Comparison of ENCODE assay signal across 8 mouse cellular contexts in the genomic region with DNA sequence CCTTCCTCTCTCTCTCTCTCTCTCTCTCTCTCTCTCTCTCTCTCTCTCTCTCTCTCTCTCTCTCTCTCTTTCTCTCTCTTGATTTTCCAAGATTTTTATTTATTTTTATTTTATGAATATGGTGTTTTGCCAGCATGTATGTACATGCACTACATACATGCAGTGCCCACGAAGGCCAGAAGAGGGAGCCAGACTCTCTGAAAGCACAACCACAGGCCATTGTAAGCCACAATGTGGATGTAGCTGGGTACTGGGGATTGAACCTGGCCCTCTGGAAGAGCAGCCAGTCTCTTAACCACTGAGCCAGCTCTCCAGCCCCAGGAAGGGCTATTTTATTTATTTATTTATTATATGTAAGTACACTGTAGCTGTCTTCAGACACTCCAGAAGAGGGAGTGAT. TPM values are rescaled to one million over a fixed set of nuclear protein-coding genes. Genes with fewer than 3 reads are reported as not detected.
A peak's percentile ranks its signal among the peaks of the same experiment; 100 is the strongest.
DNase-seq lines count a peak whose midpoint lies in the region; ATAC-seq and TF ChIP-seq lines count a peak whose summit lies in the region.

No protein-coding gene starts in this region.

- no peak overlapping the region for H3K4me3 ChIP-seq in hindbrain, embryonic 11.5 days (ENCODE audit: low read depth, low read length)
- H3K4me3 ChIP-seq in hindbrain, embryonic 12.5 days: no peak overlapping the region
- H3K4me3 ChIP-seq in cortical plate, adult 2 months (ENCODE audit: insufficient read depth, low read length): no peak overlapping the region
- H3K4me3 ChIP-seq in limb, embryonic 10.5 days: no peak overlapping the region
- no peak overlapping the region for H3K4me3 ChIP-seq in olfactory bulb, adult 2 months (ENCODE audit: insufficient read depth, low read depth, low read length)

- no peak overlapping the region for H3K4me2 ChIP-seq in hindbrain, embryonic 11.5 days (replicated peaks; ENCODE audit: low read depth, low read length)
- H3K4me2 ChIP-seq in hindbrain, embryonic 12.5 days (replicated peaks): no peak overlapping the region

- no peaks in the 10 kb centered on the region for H3K4me1 ChIP-seq in hindbrain, embryonic 11.5 days (replicated peaks; ENCODE audit: control insufficient read depth, insufficient read depth, low read length)
- no peaks in the 10 kb centered on the region for H3K4me1 ChIP-seq in hindbrain, embryonic 12.5 days
- H3K4me1 ChIP-seq in cortical plate, adult 2 months (ENCODE audit: control insufficient read depth, insufficient read depth, low read length): no peaks in the 10 kb centered on the region
- H3K4me1 ChIP-seq in limb, embryonic 10.5 days: no peaks in the 10 kb centered on the region
- peaks cover 3% of the 10 kb centered on the region; the same call in 1 of the 2 replicates for H3K4me1 ChIP-seq in olfactory bulb, adult 2 months (ENCODE audit: control insufficient read depth, insufficient read depth, low read length)

- no peaks in the 10 kb centered on the region for H3K36me3 ChIP-seq in hindbrain, embryonic 11.5 days (ENCODE audit: control insufficient read depth, insufficient read depth, low read length)
- H3K36me3 ChIP-seq in hindbrain, embryonic 12.5 days: no peaks in the 10 kb centered on the region
- H3K36me3 ChIP-seq in limb, embryonic 10.5 days: no peaks in the 10 kb centered on the region

- no peak for TF ChIP-seq POLR2A in cortical plate, adult 2 months (IDR thresholded peaks at IDR 0.05; ENCODE audit: extremely low read depth, insufficient read depth, low read length)
- no peak for TF ChIP-seq POLR2A in olfactory bulb, adult 2 months (IDR thresholded peaks at IDR 0.05; ENCODE audit: insufficient read depth, low read depth, low read length)

- no peak for ATAC-seq in hindbrain, embryonic 11.5 days (ENCODE audit: low FRiP score)
- no peak for ATAC-seq in hindbrain, embryonic 12.5 days (ENCODE audit: low FRiP score)
- ATAC-seq in inflammation-experienced regulatory T-cells, adult 6 months: peak; percentile 46

- peak; percentile 79 for DNase-seq in hindbrain, embryonic 11.5 days (ENCODE audit: low spot score)
- peak; percentile 74 to 93 for DNase-seq in adrenal gland, adult (ENCODE audit: inconsistent age in 2 of 2, low spot score in 1 of 2)
- peak; percentile 78 for DNase-seq in limb, embryonic 10.5 days (ENCODE audit: low spot score)
- DNase-seq in thymus, adult 18-20 months: peak; percentile 24 to 35

- WGBS in hindbrain, embryonic 11.5 days: 0% methylated on average over 1 of the region's 1 CpGs
- WGBS in hindbrain, embryonic 12.5 days: 0% methylated on average over 1 of the region's 1 CpGs
- WGBS in limb, embryonic 10.5 days: 9% methylated on average over 1 of the region's 1 CpGs
- 9% methylated on average over 1 of the region's 1 CpGs for WGBS in olfactory bulb, adult 2 months

- TF ChIP-seq CTCF in cortical plate, adult 2 months (IDR thresholded peaks at IDR 0.05; ENCODE audit: extremely low read depth, insufficient read depth, low read length): peak; percentile 83
- TF ChIP-seq CTCF in olfactory bulb, adult 2 months (IDR thresholded peaks at IDR 0.05; ENCODE audit: insufficient read depth, low read depth, low read length): 0 out of 2 replicates have a peak, but pooled peaks have one; percentile 19

- no peak overlapping the region for H3K27ac ChIP-seq in hindbrain, embryonic 11.5 days (ENCODE audit: low read depth, low read length)
- no peak overlapping the region for H3K27ac ChIP-seq in hindbrain, embryonic 12.5 days
- no peak overlapping the region for H3K27ac ChIP-seq in cortical plate, adult 2 months (ENCODE audit: insufficient read depth, low read length)
- H3K27ac ChIP-seq in limb, embryonic 10.5 days: no peak overlapping the region
- H3K27ac ChIP-seq in olfactory bulb, adult 2 months (ENCODE audit: insufficient read depth, low read depth, low read length): no peak overlapping the region

- no peaks in the 10 kb centered on the region for H3K9me3 ChIP-seq in hindbrain, embryonic 11.5 days (ENCODE audit: control insufficient read depth, low read length)
- H3K9me3 ChIP-seq in hindbrain, embryonic 12.5 days (replicated peaks): no peaks in the 10 kb centered on the region
- H3K9me3 ChIP-seq in limb, embryonic 10.5 days (replicated peaks): no peaks in the 10 kb centered on the region

- H3K9ac ChIP-seq in hindbrain, embryonic 11.5 days (ENCODE audit: low read depth, low read length): no peak overlapping the region
- H3K9ac ChIP-seq in hindbrain, embryonic 12.5 days: no peak overlapping the region

- no peaks in the 10 kb centered on the region for H3K27me3 ChIP-seq in hindbrain, embryonic 11.5 days (ENCODE audit: control insufficient read depth, insufficient read depth, low read length)
- no peaks in the 10 kb centered on the region for H3K27me3 ChIP-seq in hindbrain, embryonic 12.5 days
- H3K27me3 ChIP-seq in limb, embryonic 10.5 days (ENCODE audit: low read depth, poor library complexity, severe bottlenecking): no peaks in the 10 kb centered on the region

RNA-seq across cellular contexts. Expression of a gene that starts 11.1 kb away (rescaled TPM):
- not detected in 2 replicates for polyA plus RNA-seq in hindbrain, embryonic 11.5 days (2014; fragmentation: Nextera tagmentation; extraction: Ambion mirVana)
- not detected in 2 replicates for polyA plus RNA-seq in hindbrain, embryonic 12.5 days (2016; fragmentation: Nextera tagmentation; extraction: Ambion mirVana)
- 0.46 and 0.47 TPM in 2 replicates for polyA plus RNA-seq in cortical plate, adult 2 months (2012; rRNA removed)
- 1 to 10 TPM in 1 of 3 experiments, not detected in 2; 2.4 TPM for polyA plus RNA-seq in inflammation-experienced regulatory T-cells, adult 6 months (2017; shearing (Covaris generic))
- not detected in 2 replicates for polyA plus RNA-seq in limb, embryonic 10.5 days (2016; fragmentation: Nextera tagmentation; extraction: Ambion mirVana)
- not detected in 2 replicates for polyA plus RNA-seq in olfactory bulb, adult 2 months (2012; ENCODE audit: insufficient read depth, insufficient read length, low replicate concordance, missing spikeins)

RNA-seq across cellular contexts. Expression of a gene that starts 14.2 kb away (rescaled TPM):
- not detected in 2 replicates for polyA plus RNA-seq in hindbrain, embryonic 11.5 days (2014; fragmentation: Nextera tagmentation; extraction: Ambion mirVana)
- not detected in 2 replicates for polyA plus RNA-seq in hindbrain, embryonic 12.5 days (2016; fragmentation: Nextera tagmentation; extraction: Ambion mirVana)
- polyA plus RNA-seq in cortical plate, adult 2 months (2012; rRNA removed): not detected in 2 replicates
- polyA plus RNA-seq in inflammation-experienced regulatory T-cells, adult 6 months (2017; shearing (Covaris generic)): not detected
- not detected in 2 replicates for polyA plus RNA-seq in limb, embryonic 10.5 days (2016; fragmentation: Nextera tagmentation; extraction: Ambion mirVana)
- polyA plus RNA-seq in olfactory bulb, adult 2 months (2012; ENCODE audit: insufficient read depth, insufficient read length, low replicate concordance, missing spikeins): not detected in 2 replicates

RNA-seq across cellular contexts. Expression of a gene that starts 27.8 kb away (rescaled TPM):
- polyA plus RNA-seq in hindbrain, embryonic 11.5 days (2014; fragmentation: Nextera tagmentation; extraction: Ambion mirVana): not detected in 2 replicates
- not detected in 2 replicates for polyA plus RNA-seq in hindbrain, embryonic 12.5 days (2016; fragmentation: Nextera tagmentation; extraction: Ambion mirVana)
- polyA plus RNA-seq in cortical plate, adult 2 months (2012; rRNA removed): not detected in 2 replicates
- polyA plus RNA-seq in inflammation-experienced regulatory T-cells, adult 6 months (2017; shearing (Covaris generic)): not detected
- polyA plus RNA-seq in limb, embryonic 10.5 days (2016; fragmentation: Nextera tagmentation; extraction: Ambion mirVana): not detected in 2 replicates
- polyA plus RNA-seq in olfactory bulb, adult 2 months (2012; ENCODE audit: insufficient read depth, insufficient read length, low replicate concordance, missing spikeins): not detected in 2 replicates

RNA-seq across cellular contexts. Expression of a gene that starts 28.7 kb away (rescaled TPM):
- polyA plus RNA-seq in hindbrain, embryonic 11.5 days (2014; fragmentation: Nextera tagmentation; extraction: Ambion mirVana): 0.25 and 0.51 TPM in 2 replicates
- 0.48 TPM in 1 of 2 replicates, not detected in the other for polyA plus RNA-seq in hindbrain, embryonic 12.5 days (2016; fragmentation: Nextera tagmentation; extraction: Ambion mirVana)
- polyA plus RNA-seq in cortical plate, adult 2 months (2012; rRNA removed): 1.6 and 1.7 TPM in 2 replicates
- polyA plus RNA-seq in inflammation-experienced regulatory T-cells, adult 6 months (2017; shearing (Covaris generic)): not detected
- 1.3 and 1.7 TPM in 2 replicates for polyA plus RNA-seq in limb, embryonic 10.5 days (2016; fragmentation: Nextera tagmentation; extraction: Ambion mirVana)
- polyA plus RNA-seq in olfactory bulb, adult 2 months (2012; ENCODE audit: insufficient read depth, insufficient read length, low replicate concordance, missing spikeins): not detected in 2 replicates

RNA-seq across cellular contexts. Expression of a gene that starts 52.0 kb away (rescaled TPM):
- polyA plus RNA-seq in hindbrain, embryonic 11.5 days (2014; fragmentation: Nextera tagmentation; extraction: Ambion mirVana): not detected in 2 replicates
- polyA plus RNA-seq in hindbrain, embryonic 12.5 days (2016; fragmentation: Nextera tagmentation; extraction: Ambion mirVana): not detected in 2 replicates
- polyA plus RNA-seq in cortical plate, adult 2 months (2012; rRNA removed): not detected in 2 replicates
- not detected for polyA plus RNA-seq in inflammation-experienced regulatory T-cells, adult 6 months (2017; shearing (Covaris generic))
- not detected in 2 replicates for polyA plus RNA-seq in limb, embryonic 10.5 days (2016; fragmentation: Nextera tagmentation; extraction: Ambion mirVana)
- polyA plus RNA-seq in olfactory bulb, adult 2 months (2012; ENCODE audit: insufficient read depth, insufficient read length, low replicate concordance, missing spikeins): not detected in 2 replicates

Comparison
In these comparisons a context has a peak if more than half of its experiments do, and no peak if none do; other contexts are left out.
1. DNase-seq: peak in every context shown above with its lines; median percentile 84 in adrenal gland, adult; 79 in hindbrain, embryonic 11.5 days; 78 in limb, embryonic 10.5 days; 30 in thymus, adult 18-20 months.